Mouse (Mus musculus) MEL (cell line): ENCODE results near the gene Tnnc2. TPM values are rescaled to one million over a fixed set of nuclear protein-coding genes. Genes with fewer than 3 reads are reported as not detected.

Experiments
- DNase-seq: peaks from one replicate; pipeline ENCODE4 v3.0.0; 2011; ENCODE audit warnings: low read depth, low spot score
- H3K27ac ChIP-seq: 2 replicates; pipeline ENCODE4 v1.5.1; 2012; ENCODE audit warnings: low read depth, mild to moderate bottlenecking, control low read depth, low read length, moderate library complexity; ENCODE audit not compliant: control insufficient read depth
- H3K27me3 ChIP-seq, 2 experiments: fragments of 150-350 bp in 1 of 2; sonication (generic) in 1 of 2; 2 replicates each; pipeline ENCODE4 v1.6.1; 2012; ENCODE audit warnings: low read length in 2 of 2, mild to moderate bottlenecking in 2 of 2, improper control_type of control experiment in 1 of 2, moderate library complexity in 1 of 2; ENCODE audit not compliant: insufficient read depth in 2 of 2, control insufficient read depth in 1 of 2
- H3K36me3 ChIP-seq, 2 experiments: 2 replicates each; pipeline ENCODE4 v1.6.1; 2012 to 2014; ENCODE audit warnings: low read length in 2 of 2, improper control_type of control experiment in 1 of 2, inconsistent platforms in 1 of 2, mild to moderate bottlenecking in 1 of 2; ENCODE audit not compliant: insufficient read depth in 2 of 2, control insufficient read depth in 1 of 2
- H3K4me1 ChIP-seq, 2 experiments: fragments of 150-350 bp in 1 of 2; sonication (generic) in 1 of 2; 2 replicates each; pipeline ENCODE4 v1.6.1; 2012; ENCODE audit warnings: low read length in 2 of 2, improper control_type of control experiment in 1 of 2, mild to moderate bottlenecking in 1 of 2; ENCODE audit not compliant: insufficient read depth in 2 of 2, control insufficient read depth in 1 of 2
- H3K4me3 ChIP-seq, 2 experiments: fragments of 150-350 bp in 1 of 2; sonication (generic) in 1 of 2; 2 replicates each; pipeline ENCODE4 v1.5.1; 2012; ENCODE audit warnings: low read depth in 2 of 2, low read length in 2 of 2, mild to moderate bottlenecking in 2 of 2, moderate library complexity in 2 of 2, control low read depth in 1 of 2, improper control_type of control experiment in 1 of 2; ENCODE audit not compliant: control insufficient read depth in 1 of 2, insufficient read depth in 1 of 2
- H3K79me2 ChIP-seq: 2 replicates; pipeline ENCODE4 v1.6.1; 2012; ENCODE audit warnings: mild to moderate bottlenecking, low read length, moderate library complexity; ENCODE audit not compliant: control insufficient read depth, poor library complexity, insufficient read depth
- H3K9ac ChIP-seq: 2 replicates; pipeline ENCODE4 v1.6.1; 2012; ENCODE audit warnings: low read depth, mild to moderate bottlenecking, control low read depth, low read length, moderate library complexity; ENCODE audit not compliant: control insufficient read depth, poor library complexity, severe bottlenecking
- H3K9me3 ChIP-seq: fragments of 150-350 bp; sonication (generic); replicated peaks from 2 replicates; pipeline ENCODE4 v1.6.1; 2012; ENCODE audit warnings: mild to moderate bottlenecking, low read length, improper control_type of control experiment, moderate library complexity; ENCODE audit not compliant: insufficient read depth
- CHD1 ChIP-seq: IDR thresholded peaks from 2 replicates; pipeline ENCODE4 v1.6.1; 2012; ENCODE audit warnings: low read depth, mild to moderate bottlenecking, inconsistent platforms, low read length, improper control_type of control experiment
- CTCF ChIP-seq, 3 experiments: IDR thresholded peaks in 2 of 3; conservative IDR thresholded peaks in 1 of 3; 2 replicates each; pipeline ENCODE4 v1.5.1; 2011 to 2012; ENCODE audit warnings: low read length in 3 of 3, low read depth in 2 of 3, mild to moderate bottlenecking in 2 of 3, improper control_type of control experiment in 1 of 3, inconsistent platforms in 1 of 3, mixed read lengths in 1 of 3, moderate library complexity in 1 of 3; ENCODE audit not compliant: control insufficient read depth in 1 of 3, insufficient read depth in 1 of 3, poor library complexity in 1 of 3, severe bottlenecking in 1 of 3
- ELF1 ChIP-seq: IDR thresholded peaks from 2 replicates; pipeline ENCODE4 v1.6.1; 2014; ENCODE audit warnings: low read depth, mild to moderate bottlenecking, inconsistent platforms, low read length, improper control_type of control experiment, moderate library complexity
- GABPA ChIP-seq: IDR thresholded peaks from 2 replicates; pipeline ENCODE4 v1.6.1; 2012; ENCODE audit warnings: low read depth, mild to moderate bottlenecking, inconsistent platforms, low read length, improper control_type of control experiment, moderate library complexity
- GATA1 ChIP-seq: IDR thresholded peaks from 2 replicates; pipeline ENCODE4 v1.6.1; 2011; ENCODE audit warnings: low read depth, low read length, improper control_type of control experiment
- HCFC1 ChIP-seq: IDR thresholded peaks from 2 replicates; pipeline ENCODE4 v1.6.1; 2012; ENCODE audit warnings: low read depth, mild to moderate bottlenecking, inconsistent platforms, low read length, improper control_type of control experiment, moderate library complexity
- KAT2A ChIP-seq: conservative IDR thresholded peaks from 2 replicates; pipeline ENCODE4 v1.6.1; 2012; ENCODE audit warnings: low read depth, low read length, improper control_type of control experiment, inconsistent platforms
- MAZ ChIP-seq: IDR thresholded peaks from 2 replicates; pipeline ENCODE4 v1.6.1; 2012; ENCODE audit warnings: low read depth, mild to moderate bottlenecking, inconsistent platforms, low read length, improper control_type of control experiment
- MEF2A ChIP-seq: IDR thresholded peaks from 2 replicates; pipeline ENCODE4 v1.6.1; 2014; ENCODE audit warnings: low read depth, mild to moderate bottlenecking, inconsistent platforms, low read length, improper control_type of control experiment; ENCODE audit not compliant: poor library complexity, insufficient replicate concordance, severe bottlenecking; ENCODE audit errors: extremely low read depth
- MYB ChIP-seq: IDR thresholded peaks from 2 replicates; pipeline ENCODE4 v1.6.1; 2011; ENCODE audit warnings: mild to moderate bottlenecking, low read depth, low read length, improper control_type of control experiment
- MYC ChIP-seq: IDR thresholded peaks from 2 replicates; pipeline ENCODE4 v1.6.1; 2011; ENCODE audit warnings: low read depth, mild to moderate bottlenecking, low read length, improper control_type of control experiment, moderate library complexity
- RAD21 ChIP-seq: IDR thresholded peaks from 2 replicates; pipeline ENCODE4 v1.6.1; 2011; ENCODE audit warnings: mild to moderate bottlenecking, low read depth, low read length, improper control_type of control experiment
- RCOR1 ChIP-seq: IDR thresholded peaks from 2 replicates; pipeline ENCODE4 v1.6.1; 2012; ENCODE audit warnings: low read depth, mild to moderate bottlenecking, inconsistent platforms, low read length, improper control_type of control experiment
- SMC3 ChIP-seq: IDR thresholded peaks from 2 replicates; pipeline ENCODE4 v1.6.1; 2011; ENCODE audit warnings: low read depth, low read length, improper control_type of control experiment
- TAL1 ChIP-seq: IDR thresholded peaks from 2 replicates; pipeline ENCODE4 v1.6.1; 2012; ENCODE audit warnings: mild to moderate bottlenecking, inconsistent platforms, low read length, moderate library complexity, mixed read lengths
- TCF12 ChIP-seq: IDR thresholded peaks from 2 replicates; pipeline ENCODE4 v1.6.1; 2014; ENCODE audit warnings: low read depth, mild to moderate bottlenecking, inconsistent platforms, low read length, improper control_type of control experiment, moderate library complexity
- USF1 ChIP-seq: IDR thresholded peaks from 2 replicates; pipeline ENCODE4 v1.6.1; 2014; ENCODE audit warnings: low read depth, mild to moderate bottlenecking, inconsistent platforms, low read length, improper control_type of control experiment, moderate library complexity
- USF2 ChIP-seq, 2 experiments: IDR thresholded peaks; 2 replicates each; pipeline ENCODE4 v1.6.1; 2011 to 2012; ENCODE audit warnings: improper control_type of control experiment in 2 of 2, low read length in 2 of 2, borderline replicate concordance in 1 of 2, inconsistent platforms in 1 of 2, low read depth in 1 of 2, mild to moderate bottlenecking in 1 of 2; ENCODE audit not compliant: insufficient read depth in 1 of 2
- ZC3H11A ChIP-seq: IDR thresholded peaks from 2 replicates; pipeline ENCODE4 v1.6.1; 2012; ENCODE audit warnings: low read depth, mild to moderate bottlenecking, inconsistent platforms, low read length, improper control_type of control experiment
- ZKSCAN1 ChIP-seq: IDR thresholded peaks from 2 replicates; pipeline ENCODE4 v1.6.1; 2012; ENCODE audit warnings: low read depth, mild to moderate bottlenecking, inconsistent platforms, low read length, improper control_type of control experiment, moderate library complexity
- ZNF384 ChIP-seq: IDR thresholded peaks from 2 replicates; pipeline ENCODE4 v1.6.1; 2012; ENCODE audit warnings: low read depth, mild to moderate bottlenecking, inconsistent platforms, low read length, improper control_type of control experiment
- polyA plus RNA-seq, 2 experiments: library from polyadenylated mRNA; stranded (reverse) in 1 of 2; unstranded in 1 of 2; fragments of >175 nt in 1 of 2; fragments of >200 nt in 1 of 2; gene quantifications; 2 replicates each; pipeline versions ENCODE4 v1.2.1 to v1.2.4; 2012; ENCODE audit warnings: low replicate concordance in 2 of 2, low read depth in 1 of 2; ENCODE audit not compliant: insufficient read length in 2 of 2, insufficient read depth in 1 of 2, missing spikeins in 1 of 2
- total RNA-seq: library from RNA; depleted of rRNA; stranded (reverse); fragments of 300-350 nt; gene quantifications from 2 replicates; pipeline ENCODE4 v1.2.3, GENCODE M21; 2012; rRNA removed

Tnnc2 gene
- total RNA-seq (not detected in 2 replicates), polyA plus RNA-seq (not detected)

DNA sequence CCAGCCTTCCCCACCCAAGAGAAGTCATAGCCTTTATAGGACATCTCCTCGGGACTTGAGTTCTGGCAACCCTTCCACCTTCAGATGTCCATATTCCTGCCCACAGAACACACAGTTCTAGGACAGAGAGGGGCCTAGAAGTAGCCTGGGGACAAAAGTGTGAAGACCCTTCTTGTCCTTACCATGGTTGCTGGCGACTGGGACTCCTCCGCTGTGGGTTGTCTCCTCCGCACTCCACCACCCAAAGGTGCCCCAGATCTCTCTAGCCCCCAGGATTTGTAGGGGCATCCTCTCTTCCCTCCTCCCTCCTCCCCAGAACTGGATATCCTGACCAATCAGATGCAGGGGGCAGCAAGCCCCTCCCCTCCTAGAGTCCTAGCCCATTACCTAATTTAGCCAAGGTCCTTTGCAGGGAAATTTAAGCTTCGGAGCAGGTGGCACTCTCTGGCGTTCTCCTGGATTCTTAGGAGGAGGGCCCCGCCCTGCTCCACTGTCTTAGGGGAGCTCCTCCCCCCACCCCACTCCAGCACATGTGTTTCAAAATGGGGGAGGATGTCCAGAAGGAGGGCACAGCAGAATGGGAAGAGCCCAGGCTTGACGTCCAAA, at the start of gene Tnnc2:
Gene Tnnc2 (minus strand): TSS at position 487 of the 606 bp plus-strand sequence.
- Histone ChIP-seq H3K9me3 (no peaks in the 10 kb centered on the region), H3K36me3 (peaks cover 0 to 3% of the 10 kb centered on the region in 2 experiments; a peak in 1 of 4 replicates), H3K4me1 (no peaks in the 10 kb centered on the region; a peak in 1 of 4 replicates), H3K9ac (no peak within 1 kb of the TSS), H3K27ac (no peak within 1 kb of the TSS), H3K27me3 (no peaks in the 10 kb centered on the region), H3K79me2 (no peaks in the 10 kb centered on the region), H3K4me3 (no peak within 1 kb of the TSS)
- DNase-seq: no peak
- TF ChIP-seq MYC: no peak
- no peak for TF ChIP-seq CHD1
- no peak for TF ChIP-seq ZNF384
- TF ChIP-seq RCOR1: no peak
- no peak for TF ChIP-seq KAT2A
- TF ChIP-seq SMC3: no peak

DNA sequence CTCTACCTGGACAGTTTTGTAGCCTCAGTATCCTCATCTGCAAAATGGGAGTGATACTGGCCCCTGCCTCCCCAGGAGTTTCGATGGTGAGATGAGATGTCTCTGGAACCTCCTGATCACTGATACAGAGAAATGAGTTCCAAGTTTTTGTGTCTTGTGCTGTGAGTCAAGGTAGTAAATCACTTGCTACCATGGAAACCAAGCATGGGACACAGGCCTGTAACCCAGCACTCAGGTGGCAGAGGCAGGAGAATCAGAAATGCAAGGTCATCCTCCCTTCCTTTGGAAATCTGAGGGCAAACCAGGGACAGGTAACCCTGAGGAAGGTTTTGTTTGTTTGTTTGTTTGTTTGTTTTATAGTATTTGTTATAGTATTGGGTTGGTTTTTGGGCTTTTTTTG, 49.3 kb upstream of the Tnnc2 start:
- H3K9me3 ChIP-seq: no peaks in the 10 kb centered on the region
- H3K79me2 ChIP-seq: peaks cover 11% of the 10 kb centered on the region
- H3K27me3 ChIP-seq: no peaks in the 10 kb centered on the region
- TF ChIP-seq USF2 (IDR thresholded peaks at IDR 0.05; ENCODE audit: borderline replicate concordance in 1 of 2, insufficient read depth in 1 of 2, low read depth in 1 of 2, low read length in 2 of 2): no peak
- no peak for TF ChIP-seq SMC3
- no peak for TF ChIP-seq HCFC1
- TF ChIP-seq MAZ: no peak
- TF ChIP-seq ZKSCAN1: no peak
- TF ChIP-seq CTCF (IDR thresholded peaks at IDR 0.05 in 2 of 3, conservative IDR thresholded peaks at IDR 0.05 in 1 of 3; ENCODE audit: control insufficient read depth in 1 of 3, insufficient read depth in 1 of 3, low read depth in 2 of 3, low read length in 3 of 3, poor library complexity in 1 of 3, severe bottlenecking in 1 of 3): no peak
- no peak for TF ChIP-seq TCF12
- no peak for TF ChIP-seq GABPA
- TF ChIP-seq MYB: no peak
- TF ChIP-seq ZC3H11A: no peak
- TF ChIP-seq GATA1: no peak
- no peak for TF ChIP-seq ELF1
- TF ChIP-seq MEF2A: no peak
- no peak for TF ChIP-seq RAD21
- TF ChIP-seq USF1: no peak
- no peak for TF ChIP-seq TAL1
- peaks cover 0 to 12% of the 10 kb centered on the region in 2 experiments; a peak in 2 of 4 replicates for H3K36me3 ChIP-seq
- H3K27ac ChIP-seq: no peak overlapping the region
- H3K9ac ChIP-seq: no peak overlapping the region
- no peak for DNase-seq
- peaks cover 2 to 17% of the 10 kb centered on the region in 2 experiments; a peak in 3 of 4 replicates for H3K4me1 ChIP-seq
- H3K4me3 ChIP-seq: no peak overlapping the region
